Mouse (Mus musculus) embryonic facial prominence, embryonic 11.5 days (tissue): ENCODE data around the gene Gm6309. TPM values are rescaled to one million over a fixed set of nuclear protein-coding genes. Genes with fewer than 3 reads are reported as not detected.
"Not testable (repeated sequence)": the region's sequence is repeated elsewhere in the genome, so short reads cannot be mapped to it uniquely, and the experiment has no call there.

Experiments
- ATAC-seq: fragments of 200-750 bp; cut with Nextera tagmentation; replicated peaks from 2 replicates; pipeline ENCODE4 v1.8.0; 2017; ENCODE audit warnings: low read depth; ENCODE audit not compliant: insufficient number of reproducible peaks, low FRiP score, low TSS enrichment
- DNase-seq: peaks from one replicate; pipeline ENCODE4 v3.0.0-alpha.2; 2015; ENCODE audit warnings: low spot score
- H3K27ac ChIP-seq: fragments of 300-500 bp; sonication (generic); replicated peaks from 2 replicates; pipeline ENCODE4 v1.5.1; 2014; ENCODE audit warnings: mild to moderate bottlenecking, low read depth, low read length, control low read depth
- H3K27me3 ChIP-seq: fragments of 300-500 bp; sonication (generic); 2 replicates; pipeline ENCODE4 v1.6.1; 2014; ENCODE audit warnings: mild to moderate bottlenecking, low read length, moderate library complexity, mixed read lengths; ENCODE audit not compliant: control insufficient read depth, insufficient read depth
- H3K36me3 ChIP-seq: fragments of 300-500 bp; sonication (generic); replicated peaks from 2 replicates; pipeline ENCODE4 v1.6.1; 2014; ENCODE audit warnings: low read depth, mild to moderate bottlenecking, low read length, moderate library complexity, mixed read lengths; ENCODE audit not compliant: control insufficient read depth, insufficient read depth
- H3K4me1 ChIP-seq: fragments of 300-500 bp; sonication (generic); 2 replicates; pipeline ENCODE4 v1.6.1; 2014; ENCODE audit warnings: low read length, mixed read lengths; ENCODE audit not compliant: control insufficient read depth, insufficient read depth
- H3K4me2 ChIP-seq: fragments of 300-500 bp; sonication (generic); 2 replicates; pipeline ENCODE4 v1.6.1; 2014; ENCODE audit warnings: low read depth, mild to moderate bottlenecking, control low read depth, low read length, moderate library complexity
- H3K4me3 ChIP-seq: fragments of 300-500 bp; sonication (generic); 2 replicates; pipeline ENCODE4 v1.5.1; 2014; ENCODE audit warnings: low read depth, low read length, control low read depth
- H3K9ac ChIP-seq: fragments of 300-500 bp; sonication (generic); replicated peaks from 2 replicates; pipeline ENCODE4 v1.6.1; 2014; ENCODE audit warnings: mild to moderate bottlenecking, control low read depth, low read length
- H3K9me3 ChIP-seq: fragments of 300-500 bp; sonication (generic); replicated peaks from 2 replicates; pipeline ENCODE4 v1.6.1; 2016; ENCODE audit warnings: mild to moderate bottlenecking, low read length, inconsistent platforms, mixed read lengths; ENCODE audit not compliant: control insufficient read depth
- WGBS: fragments of 180-500 bp; shearing (Covaris S2); extraction: QIAGEN DNeasy Blood & Tissue Kit; methylation state at CpG from one replicate; pipeline ENCODE4 v1.1.7; 2014; 5-methylcytosine and 5-hydroxymethylcytosine counted together
- polyA plus RNA-seq: library from polyadenylated mRNA; unstranded; fragments of >200 nt; fragmentation: Nextera tagmentation; extraction: Ambion mirVana; gene quantifications from 2 replicates; pipeline ENCODE4 v1.2.1, GENCODE M21; 2014

The Gm6309 gene
- not detected in 2 replicates for polyA plus RNA-seq

- not testable (repeated sequence) for H3K27ac ChIP-seq, H3K9me3 ChIP-seq, H3K4me1 ChIP-seq, DNase-seq, H3K27me3 ChIP-seq, H3K9ac ChIP-seq, ATAC-seq, H3K4me2 ChIP-seq, H3K4me3 ChIP-seq, H3K36me3 ChIP-seq
- 78% methylated on average over 2 of the region's 2 CpGs for WGBS
Measured at GRCm38 (mm10) chr5:146170621-146171020, at the start of gene Gm6309. TSS of gene Gm6309 (minus strand) at chr5:146170721.

GRCm38 (mm10) chr5:146205537-146205936, 35.0 kb upstream of the Gm6309 start:
- WGBS: 91% methylated on average over 5 of the region's 5 CpGs

GRCm38 (mm10) chr5:146203921-146204320, 33.4 kb upstream of the Gm6309 start:
- no peak for DNase-seq
- no peaks in the 10 kb centered on the region for H3K4me1 ChIP-seq
- H3K4me3 ChIP-seq: no peak overlapping the region
- peaks cover 6% of the 10 kb centered on the region for H3K36me3 ChIP-seq
- no peaks in the 10 kb centered on the region for H3K27me3 ChIP-seq
- H3K27ac ChIP-seq: no peak overlapping the region
- WGBS: 81% methylated on average over 2 of the region's 2 CpGs
- H3K9me3 ChIP-seq: no peaks in the 10 kb centered on the region
- no peak for ATAC-seq
- H3K4me2 ChIP-seq: no peak overlapping the region
- H3K9ac ChIP-seq: no peak overlapping the region

More at GRCm38 (mm10) chr5:146205537-146205936, 35.0 kb upstream of the Gm6309 start:
- Histone ChIP-seq H3K4me1 (no peaks in the 10 kb centered on the region), H3K9ac (no peak overlapping the region), H3K36me3 (peaks cover 11% of the 10 kb centered on the region), H3K27ac (no peak overlapping the region), H3K4me2 (no peak overlapping the region), H3K27me3 (no peaks in the 10 kb centered on the region), H3K4me3 (no peak overlapping the region), H3K9me3 (no peaks in the 10 kb centered on the region)
- DNase-seq: no peak
- no peak for ATAC-seq

GRCm38 (mm10) chr5:146200580-146200979, 30.1 kb upstream of the Gm6309 start:
- DNase-seq: no peak
- H3K4me1 ChIP-seq: no peaks in the 10 kb centered on the region
- H3K9ac ChIP-seq: no peak overlapping the region
- no peak overlapping the region for H3K4me3 ChIP-seq
- no peak overlapping the region for H3K27ac ChIP-seq
- WGBS: 95% methylated on average over 6 of the region's 6 CpGs
- no peak for ATAC-seq
- H3K36me3 ChIP-seq: no peaks in the 10 kb centered on the region
- H3K9me3 ChIP-seq: no peaks in the 10 kb centered on the region
- H3K4me2 ChIP-seq: no peak overlapping the region
- no peaks in the 10 kb centered on the region for H3K27me3 ChIP-seq

- H3K27me3 ChIP-seq: no peaks in the 10 kb centered on the region
- no peak overlapping the region for H3K4me3 ChIP-seq
- no peak overlapping the region for H3K9ac ChIP-seq
- H3K4me2 ChIP-seq: no peak overlapping the region
- H3K27ac ChIP-seq: no peak overlapping the region
- DNase-seq: no peak
- H3K36me3 ChIP-seq: no peaks in the 10 kb centered on the region
- no peak for ATAC-seq
- H3K9me3 ChIP-seq: no peaks in the 10 kb centered on the region
- WGBS: 86% methylated on average over 2 of the region's 2 CpGs
- H3K4me1 ChIP-seq: no peaks in the 10 kb centered on the region
Measured at GRCm38 (mm10) chr5:146199540-146199939, 29.0 kb upstream of the Gm6309 start.

- Histone ChIP-seq H3K9ac (no peak overlapping the region), H3K36me3 (no peaks in the 10 kb centered on the region), H3K9me3 (no peaks in the 10 kb centered on the region), H3K4me2 (no peak overlapping the region), H3K4me3 (no peak overlapping the region), H3K27ac (no peak overlapping the region), H3K27me3 (no peaks in the 10 kb centered on the region), H3K4me1 (no peaks in the 10 kb centered on the region)
- DNase-seq: no peak
- ATAC-seq: no peak
Measured at GRCm38 (mm10) chr5:146199073-146199472, 28.6 kb upstream of the Gm6309 start.

- Histone ChIP-seq H3K4me3 (no peak overlapping the region), H3K9ac (no peak overlapping the region), H3K27me3 (no peaks in the 10 kb centered on the region), H3K36me3 (no peaks in the 10 kb centered on the region), H3K27ac (no peak overlapping the region), H3K4me1 (no peaks in the 10 kb centered on the region), H3K9me3 (no peaks in the 10 kb centered on the region), H3K4me2 (no peak overlapping the region)
- DNase-seq (no peak), ATAC-seq (no peak)
- WGBS: 84% methylated on average over 8 of the region's 8 CpGs
Measured at GRCm38 (mm10) chr5:146193360-146193759, 22.8 kb upstream of the Gm6309 start.

- Histone ChIP-seq H3K36me3 (no peaks in the 10 kb centered on the region), H3K4me1 (no peaks in the 10 kb centered on the region), H3K4me3 (no peak overlapping the region), H3K4me2 (no peak overlapping the region), H3K9ac (no peak overlapping the region), H3K27ac (no peak overlapping the region), H3K27me3 (no peaks in the 10 kb centered on the region), H3K9me3 (no peaks in the 10 kb centered on the region)
- DNase-seq: no peak
- no peak for ATAC-seq
- 58% methylated on average over 3 of the region's 3 CpGs for WGBS
Measured at GRCm38 (mm10) chr5:146190501-146191269, 20.2 kb upstream of the Gm6309 start.
